Mouse (Mus musculus) liver, embryonic 11.5 days (tissue): ENCODE data around the gene Svs5. TPM values are rescaled to one million over a fixed set of nuclear protein-coding genes. Genes with fewer than 3 reads are reported as not detected.

Experiments used
- microRNA-seq: library from miRNA; unstranded; fragments of <30 nt; microRNA quantifications from one replicate; pipeline ENCODE4, GENCODE M21; 2017; ENCODE audit warnings: borderline number of aligned reads
- polyA plus RNA-seq: library from polyadenylated mRNA; unstranded; fragments of >200 nt; fragmentation: Nextera tagmentation; extraction: Ambion mirVana; gene quantifications from 2 replicates; pipeline ENCODE4 v1.2.1, GENCODE M21; 2014

The Svs5 gene
- polyA plus RNA-seq, 1 experiment from 2014 or later, result not detected

Small RNAs within 50 kb of the gene (microRNA-seq; reads per million reads assigned to microRNA genes)
- gene Mir7678, result not detected

Other genes with a start within 250 kb of the Svs5 start
- gene Kcns1, start 161.6 kb upstream of the Svs5 start, polyA plus RNA-seq, result 0.06 TPM in 1 of 2 replicates, not detected in the other
- gene Wfdc5, start 150.0 kb upstream of the Svs5 start, polyA plus RNA-seq, result not detected in 2 replicates
- not detected in 2 replicates for gene Wfdc12, start 142.1 kb upstream of the Svs5 start, polyA plus RNA-seq
- gene Wfdc15a, start 132.6 kb upstream of the Svs5 start, polyA plus RNA-seq, result not detected in 2 replicates
- not detected in 2 replicates for gene Wfdc15b, start 111.1 kb upstream of the Svs5 start, polyA plus RNA-seq
- gene Svs2, start 94.3 kb upstream of the Svs5 start, polyA plus RNA-seq, result not detected in 2 replicates
- gene Svs3b, start 76.1 kb upstream of the Svs5 start, polyA plus RNA-seq, result not detected in 2 replicates
- gene Svs4, start 54.3 kb upstream of the Svs5 start, polyA plus RNA-seq, result not detected in 2 replicates
- not detected in 2 replicates for gene Svs3a, start 43.5 kb upstream of the Svs5 start, polyA plus RNA-seq
- not detected in 2 replicates for gene Svs6, start 16.0 kb upstream of the Svs5 start, polyA plus RNA-seq
- 9.4 and 11.6 TPM in 2 replicates for gene Slpi, start 56.4 kb downstream of the Svs5 start, polyA plus RNA-seq
- 0.04 and 0.12 TPM in 2 replicates for gene Rbpjl, start 70.4 kb downstream of the Svs5 start, polyA plus RNA-seq
- gene Matn4, start 72.4 kb downstream of the Svs5 start, polyA plus RNA-seq, result 0.14 and 0.32 TPM in 2 replicates
- gene Sdc4, start 111.1 kb downstream of the Svs5 start, polyA plus RNA-seq, result 38.9 and 39.2 TPM in 2 replicates
- gene Sys1, start 124.2 kb downstream of the Svs5 start, polyA plus RNA-seq, result 49.1 and 52.8 TPM in 2 replicates
- 4.4 and 7.4 TPM in 2 replicates for gene Gm20458, start 128.2 kb downstream of the Svs5 start, polyA plus RNA-seq
- not detected in 2 replicates for gene Trp53tg5, start 141.0 kb downstream of the Svs5 start, polyA plus RNA-seq
- gene Dbndd2, start 153.4 kb downstream of the Svs5 start, polyA plus RNA-seq, result 2.1 TPM in 2 replicates
- gene Pigt, start 164.8 kb downstream of the Svs5 start, polyA plus RNA-seq, result 52.1 and 58.7 TPM in 2 replicates
- 8.2 and 9.1 TPM in 2 replicates for gene Wfdc2, start 229.7 kb downstream of the Svs5 start, polyA plus RNA-seq
- not detected in 2 replicates for gene Spint3, start 240.7 kb downstream of the Svs5 start, polyA plus RNA-seq